Mouse (Mus musculus): ENCODE measurements around the gene Tmem234. TPM values are rescaled to one million over a fixed set of nuclear protein-coding genes. Genes with fewer than 3 reads are reported as not detected.

Gene Tmem234
- polyA plus RNA-seq, 1 experiment from 2014 or later: 177 TPM

DNA sequence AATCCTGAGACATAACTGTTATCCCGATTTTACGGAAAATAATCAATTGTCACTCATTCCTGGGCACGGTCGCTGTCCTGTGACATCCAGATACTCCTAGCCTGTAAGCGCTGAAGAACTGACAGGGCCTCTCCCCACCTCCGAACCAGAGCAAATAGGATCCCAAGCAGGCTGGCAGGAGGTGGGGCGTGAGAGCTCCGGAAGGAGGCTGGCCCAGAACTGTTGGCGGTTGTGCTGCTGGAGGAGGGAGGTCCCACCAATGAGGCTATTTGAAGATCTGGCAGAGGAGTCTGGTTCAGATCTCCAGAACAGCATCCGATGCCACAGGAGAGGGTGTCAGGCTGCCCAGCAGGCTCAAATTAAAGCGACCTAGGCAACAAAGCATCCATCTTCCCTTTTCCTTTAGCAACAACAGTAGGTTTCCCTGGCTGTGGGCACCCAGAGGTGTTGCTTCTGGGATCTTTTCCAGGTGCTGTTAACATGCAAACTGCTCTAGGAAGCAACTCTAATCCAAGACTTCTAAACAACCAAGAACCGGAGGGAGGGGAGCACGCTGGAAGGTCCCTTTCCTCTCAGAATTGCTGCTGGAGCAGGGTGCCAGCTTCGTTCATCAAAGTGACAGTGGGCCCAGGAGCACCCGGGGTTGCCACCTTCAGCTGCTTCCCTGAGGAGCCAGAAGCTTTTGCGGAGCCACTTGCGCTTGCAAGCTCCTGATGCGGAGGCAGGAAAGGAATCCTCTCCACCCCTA is 24.0 kb downstream of the Tmem234 start:
- WGBS: under 1% methylated on average over 18 of the region's 18 CpGs
- H3K36me3 ChIP-seq (ENCODE audit: control insufficient read depth, insufficient read depth, low read length): peaks cover 33% of the 10 kb centered on the region
- peak overlapping the region; percentile 99 for H3K4me2 ChIP-seq (ENCODE audit: low read length)
- H3K27me3 ChIP-seq (ENCODE audit: control insufficient read depth, insufficient read depth, low read depth, low read length): no peaks in the 10 kb centered on the region
- H3K9ac ChIP-seq (ENCODE audit: low read depth, low read length): peak overlapping the region; percentile 82
- H3K4me1 ChIP-seq (ENCODE audit: control insufficient read depth, insufficient read depth, low read length): peaks cover 38% of the 10 kb centered on the region
- H3K4me3 ChIP-seq (ENCODE audit: low read depth, low read length): peak overlapping the region; percentile 71
- no peaks in the 10 kb centered on the region for H3K9me3 ChIP-seq (replicated peaks; ENCODE audit: control insufficient read depth, low read length, poor library complexity, severe bottlenecking)
- peak overlapping the region; percentile 98 for H3K27ac ChIP-seq (ENCODE audit: low read length)
- peak; percentile 95 for ATAC-seq

DNA sequence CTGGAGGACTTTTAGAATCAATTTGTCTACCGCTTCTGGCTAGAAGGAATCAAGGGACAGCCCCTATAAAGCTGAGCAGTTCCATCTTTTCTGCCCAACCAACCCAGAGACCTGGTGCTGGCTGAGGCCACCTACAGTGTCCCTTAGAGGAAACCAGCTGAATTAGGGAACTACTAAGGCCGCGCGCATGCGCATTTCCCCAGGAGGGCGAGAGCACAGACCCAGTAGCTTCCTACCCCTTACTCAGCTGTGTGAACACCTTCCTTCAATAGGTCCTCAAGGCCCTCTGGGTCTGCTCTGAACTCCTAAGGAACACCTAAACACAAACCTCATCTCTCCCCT is 24.5 kb downstream of the Tmem234 start:
- peak overlapping the region; percentile 99 for H3K4me2 ChIP-seq (ENCODE audit: low read length)
- H3K4me1 ChIP-seq (ENCODE audit: control insufficient read depth, insufficient read depth, low read length): peaks cover 38% of the 10 kb centered on the region
- H3K9me3 ChIP-seq (replicated peaks; ENCODE audit: control insufficient read depth, low read length, poor library complexity, severe bottlenecking): no peaks in the 10 kb centered on the region
- H3K4me3 ChIP-seq (ENCODE audit: low read depth, low read length): peak overlapping the region; percentile 71
- H3K36me3 ChIP-seq (ENCODE audit: control insufficient read depth, insufficient read depth, low read length): peaks cover 33% of the 10 kb centered on the region
- WGBS: under 1% methylated on average over 6 of the region's 6 CpGs
- peak overlapping the region; percentile 82 for H3K9ac ChIP-seq (ENCODE audit: low read depth, low read length)
- peak overlapping the region; percentile 98 for H3K27ac ChIP-seq (ENCODE audit: low read length)
- ATAC-seq: 0 out of 2 replicates have a peak, but pooled peaks have one; percentile 12
- no peaks in the 10 kb centered on the region for H3K27me3 ChIP-seq (ENCODE audit: control insufficient read depth, insufficient read depth, low read depth, low read length)

DNA sequence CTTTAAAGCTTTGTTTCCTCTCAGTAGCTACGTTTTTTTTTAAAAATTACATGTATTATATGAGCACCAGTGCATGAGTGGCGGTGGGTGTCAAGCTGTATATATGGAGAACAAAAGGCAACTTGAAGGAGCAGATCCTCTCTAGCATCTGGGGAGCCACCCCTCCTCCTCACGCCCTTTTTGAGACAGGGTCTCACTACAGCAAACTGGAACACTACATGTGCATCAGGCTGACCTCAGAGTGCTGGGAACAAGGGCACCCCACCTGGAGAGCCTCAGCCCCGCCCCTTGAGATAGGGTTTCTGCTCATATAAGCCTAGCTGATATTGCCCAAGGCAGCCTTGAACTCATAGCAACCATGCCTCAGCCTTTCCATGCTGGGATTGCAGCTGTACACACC is 25.0 kb downstream of the Tmem234 start:
- H3K9me3 ChIP-seq (replicated peaks; ENCODE audit: control insufficient read depth, low read length, poor library complexity, severe bottlenecking): no peaks in the 10 kb centered on the region
- peaks cover 38% of the 10 kb centered on the region for H3K4me1 ChIP-seq (ENCODE audit: control insufficient read depth, insufficient read depth, low read length)
- peak overlapping the region; percentile 82 for H3K9ac ChIP-seq (ENCODE audit: low read depth, low read length)
- 40% methylated on average over 4 of the region's 4 CpGs for WGBS
- H3K27me3 ChIP-seq (ENCODE audit: control insufficient read depth, insufficient read depth, low read depth, low read length): no peaks in the 10 kb centered on the region
- H3K4me2 ChIP-seq (ENCODE audit: low read length): peak overlapping the region; percentile 99
- H3K36me3 ChIP-seq (ENCODE audit: control insufficient read depth, insufficient read depth, low read length): peaks cover 36% of the 10 kb centered on the region
- no peak for ATAC-seq
- H3K27ac ChIP-seq (ENCODE audit: low read length): peak overlapping the region; percentile 98
- H3K4me3 ChIP-seq (ENCODE audit: low read depth, low read length): no peak overlapping the region

DNA sequence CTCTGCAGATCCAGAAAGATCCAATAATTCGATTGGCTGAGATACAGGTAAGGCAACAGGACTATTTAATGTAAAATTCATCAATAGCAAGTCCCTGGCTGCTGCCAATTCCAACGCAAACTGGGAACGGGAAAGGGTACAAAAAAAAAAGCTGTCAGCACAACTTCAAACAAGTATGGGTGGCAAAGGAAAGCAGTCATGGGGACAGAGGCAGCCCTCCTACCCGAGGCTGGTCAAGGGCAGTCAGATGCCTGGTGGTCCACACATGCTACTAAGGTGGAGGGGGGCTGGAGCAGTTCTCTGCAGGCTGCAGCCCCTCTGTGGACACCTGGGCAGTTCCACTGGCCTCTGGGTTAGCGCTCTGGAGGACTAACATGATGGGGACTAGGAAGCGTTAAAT is 25.6 kb downstream of the Tmem234 start:
- peaks cover 34% of the 10 kb centered on the region for H3K4me1 ChIP-seq (ENCODE audit: control insufficient read depth, insufficient read depth, low read length)
- no peak overlapping the region for H3K9ac ChIP-seq (ENCODE audit: low read depth, low read length)
- no peak overlapping the region for H3K4me2 ChIP-seq (ENCODE audit: low read length)
- no peaks in the 10 kb centered on the region for H3K27me3 ChIP-seq (ENCODE audit: control insufficient read depth, insufficient read depth, low read depth, low read length)
- no peak overlapping the region for H3K4me3 ChIP-seq (ENCODE audit: low read depth, low read length)
- H3K9me3 ChIP-seq (replicated peaks; ENCODE audit: control insufficient read depth, low read length, poor library complexity, severe bottlenecking): no peaks in the 10 kb centered on the region
- WGBS: 71% methylated on average over 6 of the region's 6 CpGs
- peak overlapping the region; percentile 98 for H3K27ac ChIP-seq (ENCODE audit: low read length)
- ATAC-seq: no peak
- H3K36me3 ChIP-seq (ENCODE audit: control insufficient read depth, insufficient read depth, low read length): peaks cover 38% of the 10 kb centered on the region

DNA sequence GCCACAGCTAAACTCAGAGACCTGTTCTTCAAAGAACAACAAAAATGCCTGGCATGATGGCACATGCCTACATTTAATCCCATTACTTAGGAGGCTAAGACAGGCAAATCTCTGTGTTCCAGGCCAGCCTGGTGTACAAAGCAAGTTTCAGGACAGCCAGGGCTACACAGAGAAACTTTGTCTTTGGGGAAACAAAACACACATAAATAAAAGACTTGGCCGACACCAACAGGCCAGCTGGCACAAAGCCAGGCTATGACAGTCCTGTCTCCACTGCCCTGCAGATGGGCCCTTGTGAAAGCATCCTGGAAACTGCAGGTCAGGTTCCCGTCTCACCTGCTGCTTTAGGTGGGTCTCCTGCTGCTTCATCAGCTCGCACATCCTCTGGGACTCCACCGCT is 30.5 kb downstream of the Tmem234 start:
- ATAC-seq: no peak
- H3K9ac ChIP-seq (ENCODE audit: low read depth, low read length): no peak overlapping the region
- 74% methylated on average over 4 of the region's 4 CpGs for WGBS
- no peak overlapping the region for H3K27ac ChIP-seq (ENCODE audit: low read length)
- H3K36me3 ChIP-seq (ENCODE audit: control insufficient read depth, insufficient read depth, low read length): peaks cover 58% of the 10 kb centered on the region
- H3K9me3 ChIP-seq (replicated peaks; ENCODE audit: control insufficient read depth, low read length, poor library complexity, severe bottlenecking): no peaks in the 10 kb centered on the region
- no peaks in the 10 kb centered on the region; the same call in 1 of the 2 replicates for H3K4me1 ChIP-seq (ENCODE audit: control insufficient read depth, insufficient read depth, low read length)
- no peaks in the 10 kb centered on the region for H3K27me3 ChIP-seq (ENCODE audit: control insufficient read depth, insufficient read depth, low read depth, low read length)
- no peak overlapping the region for H3K4me3 ChIP-seq (ENCODE audit: low read depth, low read length)
- H3K4me2 ChIP-seq (ENCODE audit: low read length): no peak overlapping the region

DNA sequence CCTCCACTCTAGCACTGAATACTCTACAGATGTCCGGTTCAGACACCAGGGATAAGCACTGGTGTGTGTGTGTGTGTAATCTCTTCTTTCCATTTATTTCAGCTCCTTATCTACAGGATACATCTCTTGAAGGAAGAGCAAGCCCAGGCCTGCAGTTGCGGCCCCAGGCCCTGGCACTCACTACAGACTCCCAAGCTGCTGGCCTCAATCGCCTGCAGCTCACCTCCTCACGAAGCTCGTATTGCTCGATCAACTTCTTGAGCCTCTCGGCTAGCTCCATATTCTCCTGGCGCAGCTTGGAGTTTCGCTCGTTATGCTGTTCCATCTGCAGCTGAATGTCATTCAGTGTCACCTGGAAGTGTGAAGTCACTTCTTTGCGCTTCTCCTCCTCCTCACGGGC is 31.4 kb downstream of the Tmem234 start:
- Histone ChIP-seq H3K9ac (ENCODE audit: low read depth, low read length) (no peak overlapping the region), H3K27ac (ENCODE audit: low read length) (no peak overlapping the region), H3K4me1 (ENCODE audit: control insufficient read depth, insufficient read depth, low read length) (no peaks in the 10 kb centered on the region), H3K4me2 (ENCODE audit: low read length) (no peak overlapping the region), H3K27me3 (ENCODE audit: control insufficient read depth, insufficient read depth, low read depth, low read length) (no peaks in the 10 kb centered on the region), H3K36me3 (ENCODE audit: control insufficient read depth, insufficient read depth, low read length) (peaks cover 51% of the 10 kb centered on the region), H3K4me3 (ENCODE audit: low read depth, low read length) (no peak overlapping the region), H3K9me3 (replicated peaks; ENCODE audit: control insufficient read depth, low read length, poor library complexity, severe bottlenecking) (no peaks in the 10 kb centered on the region)
- ATAC-seq: no peak
- 95% methylated on average over 12 of the region's 12 CpGs for WGBS

DNA sequence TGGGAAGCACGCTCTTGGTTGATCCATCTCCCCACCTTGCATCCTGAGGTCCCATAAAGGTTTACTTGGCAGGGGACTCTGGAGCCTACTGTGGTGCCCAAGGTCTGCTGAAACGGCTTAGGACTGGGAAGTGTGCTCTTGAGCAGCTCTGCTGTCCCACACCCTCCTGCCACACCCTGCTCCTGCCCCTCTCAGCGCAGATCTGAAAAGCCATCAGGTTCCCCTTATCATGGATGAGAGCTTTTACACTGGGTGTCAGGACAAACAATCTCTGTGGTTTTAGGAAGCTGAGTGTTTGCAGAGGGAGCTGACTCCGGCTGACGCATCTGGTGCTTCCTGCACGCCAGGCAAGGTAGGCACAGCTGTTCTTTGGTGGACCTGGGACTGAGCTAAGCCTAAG is 33.4 kb downstream of the Tmem234 start:
- no peak for ATAC-seq
- Histone ChIP-seq H3K27me3 (ENCODE audit: control insufficient read depth, insufficient read depth, low read depth, low read length) (no peaks in the 10 kb centered on the region), H3K36me3 (ENCODE audit: control insufficient read depth, insufficient read depth, low read length) (peaks cover 43% of the 10 kb centered on the region), H3K27ac (ENCODE audit: low read length) (no peak overlapping the region), H3K9me3 (replicated peaks; ENCODE audit: control insufficient read depth, low read length, poor library complexity, severe bottlenecking) (no peaks in the 10 kb centered on the region), H3K4me2 (ENCODE audit: low read length) (no peak overlapping the region), H3K9ac (ENCODE audit: low read depth, low read length) (no peak overlapping the region), H3K4me3 (ENCODE audit: low read depth, low read length) (no peak overlapping the region), H3K4me1 (ENCODE audit: control insufficient read depth, insufficient read depth, low read length) (peaks cover 9% of the 10 kb centered on the region)
- WGBS: 95% methylated on average over 6 of the region's 6 CpGs

DNA sequence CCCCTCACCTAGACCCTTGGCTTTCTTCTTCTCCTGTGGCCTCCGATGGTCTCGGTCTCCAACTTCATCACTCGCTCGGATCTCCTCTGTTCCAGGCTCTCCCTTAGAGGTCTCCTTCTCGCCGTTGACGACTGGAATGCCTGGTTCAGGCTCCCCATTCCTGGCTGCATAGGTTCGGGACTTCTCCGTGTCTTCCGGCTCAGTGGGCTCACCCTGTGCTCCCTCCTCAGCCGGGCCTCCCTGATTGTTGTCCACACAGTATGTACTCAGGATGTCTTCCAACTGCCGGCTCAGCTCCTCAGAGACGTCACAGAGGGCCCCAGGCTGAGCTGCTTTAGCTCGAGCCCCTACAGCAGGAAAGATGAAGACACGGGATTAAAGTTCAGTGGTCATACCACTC is 38.8 kb downstream of the Tmem234 start:
- 82% methylated on average over 15 of the region's 15 CpGs for WGBS
- Histone ChIP-seq H3K36me3 (ENCODE audit: control insufficient read depth, insufficient read depth, low read length) (peaks cover 9% of the 10 kb centered on the region), H3K9ac (ENCODE audit: low read depth, low read length) (no peak overlapping the region), H3K27me3 (ENCODE audit: control insufficient read depth, insufficient read depth, low read depth, low read length) (no peaks in the 10 kb centered on the region), H3K9me3 (replicated peaks; ENCODE audit: control insufficient read depth, low read length, poor library complexity, severe bottlenecking) (no peaks in the 10 kb centered on the region), H3K4me2 (ENCODE audit: low read length) (peak overlapping the region; percentile 79), H3K4me1 (ENCODE audit: control insufficient read depth, insufficient read depth, low read length) (peaks cover 20% of the 10 kb centered on the region), H3K27ac (ENCODE audit: low read length) (no peak overlapping the region), H3K4me3 (ENCODE audit: low read depth, low read length) (no peak overlapping the region; the same call in 1 of the 2 replicates)
- ATAC-seq: no peak

DNA sequence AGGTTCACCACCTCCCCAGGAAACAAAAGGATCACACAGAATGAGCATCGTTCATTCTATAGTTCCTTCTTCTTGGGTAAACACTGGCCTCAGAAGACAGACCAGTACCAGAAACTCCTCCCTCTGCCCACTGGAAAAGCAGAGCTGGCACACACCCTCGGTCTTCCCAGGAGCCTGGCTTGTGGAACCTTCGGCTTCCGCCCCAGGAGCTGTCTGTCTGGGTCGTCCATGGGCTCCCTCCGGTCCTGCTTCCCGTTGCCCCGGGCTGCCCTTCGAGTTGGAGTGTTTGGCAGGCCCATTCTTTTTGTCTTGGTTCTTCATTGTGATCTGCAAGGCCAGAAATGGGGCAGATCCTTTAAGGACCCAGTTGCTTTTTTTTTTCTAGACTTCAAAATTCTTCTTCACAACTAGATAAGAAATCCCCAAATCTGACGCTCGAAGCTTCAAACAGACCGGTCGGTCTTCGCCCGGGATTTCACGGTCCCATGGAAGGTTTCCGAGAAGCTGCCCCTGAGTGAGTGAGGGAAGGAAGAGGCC is 39.7 kb downstream of the Tmem234 start:
- 2% methylated on average over 17 of the region's 17 CpGs for WGBS
- Histone ChIP-seq H3K9ac (ENCODE audit: low read depth, low read length) (peak overlapping the region; percentile 71), H3K4me1 (ENCODE audit: control insufficient read depth, insufficient read depth, low read length) (peaks cover 20% of the 10 kb centered on the region), H3K4me2 (ENCODE audit: low read length) (peak overlapping the region; percentile 79), H3K4me3 (ENCODE audit: low read depth, low read length) (peak overlapping the region; percentile 67), H3K27ac (ENCODE audit: low read length) (peak overlapping the region; percentile 94), H3K27me3 (ENCODE audit: control insufficient read depth, insufficient read depth, low read depth, low read length) (no peaks in the 10 kb centered on the region), H3K36me3 (ENCODE audit: control insufficient read depth, insufficient read depth, low read length) (peaks cover 12% of the 10 kb centered on the region), H3K9me3 (replicated peaks; ENCODE audit: control insufficient read depth, low read length, poor library complexity, severe bottlenecking) (no peaks in the 10 kb centered on the region)
- ATAC-seq: no peak

Measured in midbrain, embryonic 16.5 days (tissue).